Mouse (Mus musculus): Measurements from ENCODE around the gene Zc3h13. TPM values are rescaled to one million over a fixed set of nuclear protein-coding genes. Genes with fewer than 3 reads are reported as not detected.

Zc3h13 gene
- 10 to 100 TPM; 26.6 to 43.2 (median 34.4) TPM for total RNA-seq (2022)

DNA sequence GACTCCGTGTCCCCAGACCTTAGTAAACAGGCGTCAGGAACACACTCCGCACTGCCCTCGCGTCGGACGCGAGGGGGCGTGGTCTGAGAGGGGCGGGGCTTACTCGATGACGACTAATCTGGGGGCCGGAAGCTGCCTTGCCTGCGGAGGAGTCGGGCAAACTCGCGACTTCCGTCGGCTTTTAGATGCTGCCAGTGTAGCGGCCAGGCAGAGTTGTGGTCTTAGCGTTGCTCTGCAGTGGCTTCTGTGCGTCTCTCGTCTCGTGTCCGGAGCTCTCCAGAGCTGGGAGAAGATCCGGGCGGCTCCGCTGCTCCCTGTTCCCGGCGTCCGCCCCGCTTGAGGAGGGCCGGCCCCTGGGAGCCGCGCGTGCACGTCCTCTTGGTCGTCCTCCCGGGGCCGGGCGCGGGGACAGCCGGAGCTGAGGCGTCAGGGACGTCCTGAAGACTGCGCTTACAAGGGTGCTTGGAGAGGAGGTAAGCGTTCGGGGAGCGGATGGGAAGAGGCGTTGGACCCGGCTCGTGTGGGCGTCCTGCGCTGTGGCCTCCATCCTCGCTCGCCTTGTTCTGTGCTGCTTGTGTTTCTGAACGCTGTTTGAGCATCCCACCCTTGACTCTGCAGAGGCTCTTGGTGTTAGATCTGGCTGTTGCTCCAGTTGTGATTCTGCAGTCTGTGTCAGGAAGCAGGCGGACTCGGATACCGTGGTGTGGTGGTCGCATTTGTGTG, at the start of gene Zc3h13:
TSS of gene Zc3h13 (plus strand) at position 181 of the 723 bp plus-strand sequence.
- peak; percentile 94 for DNase-seq

DNA sequence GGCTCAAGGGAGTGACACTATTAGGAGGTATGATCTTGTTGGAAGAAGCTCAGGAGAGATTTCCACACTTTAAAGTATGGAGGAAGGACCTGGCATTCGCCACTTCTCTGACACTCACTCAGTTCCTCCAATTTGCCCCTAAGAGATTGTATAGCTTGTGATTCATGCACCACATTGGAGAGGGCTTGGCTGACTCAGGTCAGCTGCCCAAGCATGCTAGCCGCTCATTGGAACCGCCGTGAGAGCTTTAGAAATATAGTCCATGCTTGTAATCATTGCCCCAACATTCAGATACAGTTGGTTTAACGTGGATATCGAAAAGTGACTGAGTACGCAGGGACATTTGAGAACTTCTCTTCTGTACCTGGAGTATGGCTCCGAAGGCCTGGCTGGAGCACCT, 48.6 kb upstream of the Zc3h13 start:
- no peak for DNase-seq

DNA sequence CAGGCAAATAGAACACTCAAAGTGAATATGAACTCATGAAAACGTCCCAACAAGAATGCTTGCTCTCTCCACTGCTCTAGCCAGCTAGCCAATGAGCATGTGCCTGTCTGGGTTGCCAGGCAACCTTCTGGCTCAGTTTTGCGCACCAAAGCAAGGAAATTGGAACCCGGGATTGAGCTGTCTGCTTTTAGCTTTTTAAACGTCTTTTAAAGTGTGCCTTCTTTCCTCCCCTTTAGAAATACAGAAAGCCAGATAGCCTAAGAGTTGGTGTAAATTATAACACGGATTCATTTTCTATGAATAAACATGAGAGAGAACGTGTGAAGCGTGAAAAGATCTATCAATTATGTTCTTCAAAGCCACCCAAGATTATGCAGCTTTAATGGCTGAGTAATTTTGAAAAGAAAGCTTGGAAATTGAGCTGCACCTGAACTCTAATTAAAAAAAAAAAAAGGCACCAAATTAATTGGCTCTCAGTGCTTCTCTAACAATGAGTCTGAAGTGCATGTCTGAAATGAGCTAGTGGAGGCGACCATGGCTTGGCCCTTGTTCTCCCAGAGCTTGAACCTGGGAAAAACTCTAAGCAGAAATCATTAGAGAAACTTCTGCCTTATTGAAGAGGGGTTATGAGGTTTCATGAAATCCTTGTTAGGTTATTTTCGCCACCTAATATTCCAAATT, 48.1 kb upstream of the Zc3h13 start:
- DNase-seq = no peak

DNA sequence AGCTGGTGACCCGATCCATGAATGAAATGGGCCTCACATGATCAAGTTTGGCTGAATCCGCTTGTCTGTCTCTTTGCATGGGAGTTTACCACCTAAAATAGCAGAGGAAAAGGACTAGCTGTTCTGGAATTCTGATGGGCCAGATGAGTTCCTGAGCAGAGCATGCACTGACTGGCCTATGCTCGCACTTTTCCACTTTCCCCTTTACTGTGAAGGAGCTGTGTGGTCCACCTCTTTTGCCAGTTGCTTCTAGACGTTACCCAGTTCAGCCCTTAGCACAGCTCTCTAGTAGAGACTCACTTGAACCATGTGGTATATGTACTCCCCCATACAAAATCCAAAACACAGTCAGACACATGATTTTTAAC, 47.6 kb upstream of the Zc3h13 start:
- no peak for DNase-seq

DNA sequence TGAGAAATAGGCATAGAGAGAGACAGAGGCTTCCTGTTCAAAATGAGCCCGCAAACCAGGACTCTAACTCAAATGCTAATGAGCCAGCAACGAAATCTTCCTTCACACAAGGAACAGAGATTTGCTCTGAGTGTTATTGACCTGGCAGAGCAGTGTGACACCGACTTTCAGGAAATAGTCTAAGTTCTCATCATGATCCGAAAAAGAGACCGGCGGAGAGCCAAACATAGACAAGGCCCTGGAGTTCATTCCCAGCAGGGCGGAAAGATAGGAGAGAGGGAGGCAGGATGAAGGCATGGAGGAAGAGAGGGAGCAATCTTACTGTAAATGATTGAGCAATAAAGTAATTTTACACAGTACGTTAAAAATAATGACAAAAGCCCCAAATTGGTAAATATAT, 47.1 kb upstream of the Zc3h13 start:
- DNase-seq = no peak

DNA sequence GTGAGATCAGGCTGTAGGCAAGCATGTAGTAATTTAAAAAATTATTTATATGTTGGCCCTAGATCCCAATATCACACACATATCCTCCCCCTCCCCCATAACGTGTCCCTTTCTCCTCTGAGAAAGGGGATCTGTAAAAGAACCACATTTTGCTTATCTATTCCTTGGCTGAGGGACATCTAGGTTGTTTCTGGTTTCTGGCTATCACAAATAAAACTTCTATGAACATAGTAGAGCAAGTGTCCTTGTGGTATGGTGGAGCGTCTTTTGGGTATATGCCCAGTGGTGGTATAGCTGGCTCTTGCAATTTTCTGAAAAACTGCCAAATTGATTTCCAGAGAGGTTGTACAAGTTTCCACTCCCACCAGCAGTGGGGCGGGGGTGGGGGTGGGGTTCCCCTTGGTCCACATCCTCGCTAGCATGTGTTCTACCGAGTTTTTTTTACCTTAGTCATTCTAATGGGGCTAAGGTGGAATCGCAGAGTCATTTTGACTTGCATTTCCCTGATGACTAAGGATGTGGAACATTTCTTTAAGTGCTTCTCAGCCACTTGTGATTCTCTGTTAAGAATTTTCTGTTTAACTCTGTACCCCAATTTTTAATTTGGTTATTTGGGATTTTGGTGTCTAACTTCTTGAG, 46.0 kb upstream of the Zc3h13 start:
- DNase-seq = no peak

DNA sequence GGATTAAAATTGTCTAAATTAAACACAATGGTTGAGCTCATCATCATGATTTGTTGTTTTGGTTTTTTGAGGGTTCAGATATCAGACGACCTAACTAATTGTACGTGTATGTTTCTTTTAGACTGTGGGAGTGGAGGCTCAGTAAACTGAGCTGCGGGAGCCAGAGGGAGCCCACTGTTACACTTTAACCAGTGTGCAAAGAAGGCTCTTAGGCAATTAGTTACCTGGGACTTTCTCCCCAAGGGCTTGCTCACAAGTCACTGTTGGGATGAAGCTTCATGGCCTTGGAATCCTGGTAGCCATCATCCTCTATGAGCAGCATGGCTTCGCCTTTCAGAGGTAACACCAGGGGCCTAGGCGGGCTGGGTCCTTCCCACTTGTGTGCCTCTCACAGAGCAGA, 42.1 kb upstream of the Zc3h13 start, which contains the start of gene Cpb2:
TSS of gene Cpb2 (plus strand) at position 201 of the 400 bp plus-strand sequence.
- no peak for DNase-seq

DNA sequence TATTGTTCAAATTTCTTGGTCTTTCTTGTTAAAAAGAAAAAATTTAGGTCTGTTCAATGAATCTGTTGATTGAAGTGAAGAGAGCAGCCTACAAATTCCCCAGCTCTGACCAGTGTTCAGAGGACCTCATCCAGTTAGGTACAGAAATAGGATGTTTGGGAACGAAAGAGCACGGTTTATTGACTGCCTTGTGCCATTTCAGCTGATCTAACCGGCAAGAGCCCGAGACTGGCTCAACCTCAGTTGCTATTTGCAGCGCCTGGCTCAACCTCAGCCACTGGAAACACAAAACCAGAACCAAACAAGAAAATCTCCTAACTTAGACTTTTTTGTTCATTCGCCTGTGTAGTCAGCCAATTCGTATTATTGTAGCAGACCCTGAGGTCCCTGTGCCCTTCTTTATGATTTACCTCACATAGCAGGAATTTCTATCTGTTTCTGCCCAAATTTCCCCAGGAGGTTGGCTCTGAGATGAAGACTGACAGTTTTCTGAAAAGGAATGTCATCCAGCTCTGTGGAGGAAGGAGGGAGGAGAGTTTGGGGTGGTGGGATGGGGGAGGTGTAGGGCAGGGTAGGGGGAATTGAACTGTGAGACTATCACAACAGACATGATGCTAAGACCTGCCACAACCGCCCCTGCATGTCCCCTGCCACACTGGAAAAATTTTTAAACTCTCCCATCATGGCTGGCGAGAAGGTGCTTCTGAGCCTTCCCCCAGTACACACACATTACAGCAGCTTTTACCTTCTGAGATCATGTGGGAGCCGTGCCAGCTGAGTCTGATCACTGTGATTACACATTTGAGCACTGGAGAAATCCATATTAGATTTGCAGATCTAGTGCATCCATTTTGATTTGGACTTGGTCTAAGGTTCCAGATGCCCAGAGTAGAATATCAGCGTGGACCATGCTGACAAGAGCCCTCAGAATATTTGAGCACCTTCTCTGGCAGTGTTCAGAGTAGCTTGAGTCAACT, 37.9 kb upstream of the Zc3h13 start:
- DNase-seq = no peak

DNA sequence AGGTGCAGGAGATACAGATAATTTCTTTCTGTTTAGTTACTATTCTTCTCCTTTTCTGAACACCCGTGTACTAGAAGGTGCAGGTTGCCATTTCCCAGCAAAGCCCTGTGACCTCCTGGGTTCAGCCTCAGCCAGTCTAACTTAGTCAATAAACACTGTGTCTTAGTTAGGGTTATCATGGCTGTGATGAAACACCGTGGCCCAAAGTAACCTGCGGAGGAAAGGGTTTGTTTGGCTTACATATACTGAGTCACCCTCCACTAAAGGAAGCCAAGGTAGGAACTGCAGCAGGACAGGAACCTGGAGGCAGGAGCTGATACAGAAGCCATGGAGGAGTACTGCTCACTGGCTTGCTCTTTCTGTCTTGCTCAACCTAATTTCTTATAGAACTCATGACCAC, 33.7 kb upstream of the Zc3h13 start:
- DNase-seq = no peak

DNA sequence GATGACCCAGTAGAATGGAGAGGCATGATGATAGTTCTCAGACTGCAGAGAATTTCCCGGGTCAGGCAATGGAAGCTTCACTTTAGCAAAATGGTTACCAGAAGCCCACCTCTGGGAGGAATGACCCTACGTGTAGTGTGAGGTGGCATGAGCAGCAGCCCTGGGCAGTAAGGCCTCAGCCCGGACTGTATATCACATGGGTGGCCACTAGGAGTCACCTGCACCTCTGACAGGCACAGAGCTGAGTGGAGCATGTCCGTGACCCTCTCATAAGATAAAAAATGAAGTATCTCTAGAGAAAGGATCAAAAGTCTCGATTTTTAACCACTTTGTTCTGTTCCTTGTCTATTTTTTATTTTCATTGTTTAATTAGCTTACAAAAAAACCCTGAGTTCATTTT, 27.7 kb upstream of the Zc3h13 start:
- peak; percentile 7 for DNase-seq

DNA sequence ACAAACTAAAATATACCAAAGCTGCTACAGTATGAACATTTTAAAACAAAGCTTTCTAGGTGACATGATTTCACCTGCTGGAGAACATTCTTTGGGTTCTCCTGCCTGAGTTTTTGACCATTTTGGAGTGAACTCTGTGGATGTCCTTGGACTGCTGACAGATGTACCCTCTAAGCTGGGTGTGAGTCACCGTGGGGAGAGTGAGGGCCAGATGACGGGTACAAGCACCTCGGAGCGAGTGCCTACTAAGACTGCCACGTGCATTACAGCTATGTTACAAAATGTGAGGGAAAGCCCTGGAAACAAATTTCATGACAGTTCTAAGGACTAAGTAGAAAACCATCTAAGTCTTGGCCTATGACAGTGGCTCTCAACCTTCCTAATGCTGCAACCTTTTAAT, 14.6 kb upstream of the Zc3h13 start:
- peak; percentile 78 for DNase-seq

DNA sequence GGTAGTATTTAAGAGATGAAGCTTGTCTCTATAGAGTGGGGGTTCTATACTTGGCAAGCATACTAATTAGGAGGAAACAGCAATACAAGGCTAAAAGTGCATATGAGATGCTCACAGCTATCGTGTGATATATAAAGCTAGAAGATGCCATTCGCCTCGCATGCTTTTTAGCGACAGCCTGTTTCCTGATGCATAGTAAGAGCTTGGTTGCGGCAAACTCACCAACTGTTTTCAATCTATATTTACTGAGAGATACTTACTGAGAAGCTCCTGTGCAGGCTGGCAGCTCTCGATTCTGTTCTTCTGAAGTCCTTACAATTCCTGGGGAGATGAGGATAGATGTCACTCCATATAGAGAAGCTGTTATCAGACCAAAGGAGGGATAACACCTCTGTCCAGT, 4.5 kb upstream of the Zc3h13 start:
- DNase-seq = no peak

DNA sequence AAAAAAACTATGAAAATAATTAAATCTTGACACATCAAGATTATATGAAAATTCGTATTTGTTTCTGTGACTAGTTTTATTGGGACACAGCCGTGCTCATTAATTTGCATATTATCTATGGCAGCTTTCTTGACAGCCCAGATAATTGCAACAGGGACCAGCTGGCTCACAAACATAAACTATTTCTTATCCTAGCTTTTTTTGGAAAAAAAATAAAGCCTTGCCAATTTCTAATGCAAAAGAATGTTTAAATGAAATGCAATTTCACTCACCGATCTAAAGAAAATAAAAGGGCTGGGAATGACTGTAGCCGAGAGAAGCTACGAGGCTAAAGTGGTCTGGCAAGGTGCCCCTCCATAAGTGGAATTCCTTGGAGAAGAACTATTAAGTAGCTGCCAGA, 3.8 kb upstream of the Zc3h13 start:
- no peak for DNase-seq

DNA sequence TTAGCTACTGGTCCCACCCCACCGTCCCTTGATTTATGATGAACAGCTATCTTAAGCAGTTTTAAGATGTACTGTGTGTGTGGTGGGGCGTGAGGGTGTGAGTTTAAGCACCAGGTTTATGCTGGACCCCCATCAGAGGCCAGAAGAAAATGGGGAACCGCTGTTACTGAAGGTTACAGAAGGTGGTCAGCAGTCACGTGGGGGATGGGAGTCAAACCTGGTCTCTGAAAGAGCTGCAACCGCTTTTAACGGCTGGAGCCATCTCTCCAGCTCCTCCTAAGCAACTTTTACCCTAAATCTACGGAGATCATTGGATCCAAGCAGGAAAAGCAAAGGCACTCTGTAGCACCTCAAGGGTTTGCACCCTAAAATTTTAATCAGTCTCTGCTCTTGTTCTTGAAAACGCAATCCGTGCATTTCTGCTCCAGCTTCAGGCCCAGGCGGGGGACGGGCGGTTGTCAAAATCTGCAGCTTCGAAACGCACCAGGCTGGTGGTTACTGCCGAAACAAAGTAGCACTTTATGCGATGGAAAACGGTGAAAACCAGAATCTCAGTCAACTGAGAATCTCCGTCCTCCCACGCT, 472 bp upstream of the Zc3h13 start:
- DNase-seq = peak; percentile 14

DNA sequence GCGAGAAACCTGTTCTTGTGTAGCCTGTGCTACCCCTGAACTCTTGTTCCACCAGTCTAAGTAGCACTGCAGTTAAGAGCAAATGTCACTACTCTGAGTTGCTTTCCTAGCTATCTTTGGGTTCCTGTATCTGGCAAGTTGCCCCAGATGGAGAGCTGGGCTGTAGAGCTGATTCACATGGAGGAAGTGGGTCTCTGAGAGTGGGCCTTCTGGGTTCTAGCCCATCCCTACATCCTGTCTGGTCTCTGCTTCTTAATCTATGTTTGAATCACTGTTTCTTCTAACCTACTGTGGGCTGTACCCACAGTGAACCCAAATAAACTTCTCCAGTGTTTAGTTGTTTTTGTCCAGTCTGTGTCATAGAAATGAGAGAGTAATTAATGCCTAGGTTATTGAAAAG, 16.9 kb downstream of the Zc3h13 start:
- no peak for DNase-seq

DNA sequence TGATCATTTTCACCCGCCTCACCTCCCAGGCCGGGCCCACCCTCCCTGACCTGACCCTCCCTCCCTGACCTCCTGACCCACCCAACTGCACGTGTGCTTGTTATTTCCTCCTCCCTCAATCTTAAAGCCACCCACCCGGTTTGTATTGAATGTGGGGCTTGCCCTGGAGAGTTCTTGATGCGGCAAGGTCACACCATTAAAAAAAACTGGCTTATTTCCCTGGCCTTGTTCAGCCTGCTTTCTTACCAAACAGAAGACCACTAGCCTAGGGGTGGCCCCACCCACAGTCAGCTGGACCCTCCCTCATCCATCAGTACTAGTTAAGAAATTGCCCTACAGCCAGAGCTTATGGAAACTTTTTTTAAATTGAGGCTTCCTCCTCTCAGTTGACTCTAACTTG, 19.6 kb downstream of the Zc3h13 start:
- no peak for DNase-seq

DNA sequence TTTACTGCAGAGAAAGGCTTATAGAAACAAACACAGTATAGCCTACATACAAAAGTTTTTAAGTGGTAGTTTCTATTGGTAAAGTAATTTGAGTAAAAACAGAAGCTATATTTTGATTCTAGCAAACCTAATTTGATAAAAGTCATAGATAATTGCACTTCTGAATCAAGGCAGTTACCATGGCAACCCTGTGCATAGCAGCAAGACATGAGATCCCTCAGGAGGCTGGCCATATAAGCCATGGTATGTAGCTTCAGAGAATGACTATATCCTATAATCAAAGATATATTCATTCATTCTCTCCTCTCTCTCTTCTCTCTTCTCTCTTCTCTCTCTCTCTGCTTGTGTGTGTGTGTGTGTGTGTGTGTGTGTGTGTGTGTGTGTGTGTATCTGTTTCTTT, 23.7 kb downstream of the Zc3h13 start:
- DNase-seq = no peak

DNA sequence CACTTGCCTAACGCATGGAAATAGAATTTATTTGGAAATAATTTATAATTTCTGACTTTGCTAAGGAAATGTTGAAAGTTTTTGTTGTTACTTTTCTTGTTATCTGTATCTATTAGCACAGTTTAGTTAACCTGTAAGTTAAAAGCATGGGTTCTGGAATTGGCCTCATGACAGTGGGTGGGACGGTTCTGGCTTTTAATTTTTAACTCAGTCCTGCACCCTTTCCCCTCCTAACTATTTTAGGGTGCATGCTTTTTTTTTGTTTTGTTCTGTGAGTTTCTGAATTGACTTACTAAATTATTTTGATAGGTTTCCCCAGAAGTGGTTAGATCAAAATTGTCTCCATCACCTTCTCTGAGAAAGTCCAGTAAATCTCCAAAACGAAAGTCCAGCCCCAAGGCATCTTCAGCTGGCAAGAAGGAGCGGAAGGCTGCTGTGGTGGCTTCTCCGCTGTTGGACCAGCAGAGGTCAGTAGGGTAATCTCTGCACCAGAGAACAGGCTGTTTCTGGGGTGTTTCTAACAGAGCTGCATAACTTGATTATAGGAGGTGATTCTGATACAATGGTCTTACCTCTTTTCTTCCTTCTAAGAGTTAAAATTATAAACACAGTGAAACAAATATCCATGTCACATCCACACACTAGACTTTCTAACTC, 25.3 kb downstream of the Zc3h13 start:
- no peak for DNase-seq

DNA sequence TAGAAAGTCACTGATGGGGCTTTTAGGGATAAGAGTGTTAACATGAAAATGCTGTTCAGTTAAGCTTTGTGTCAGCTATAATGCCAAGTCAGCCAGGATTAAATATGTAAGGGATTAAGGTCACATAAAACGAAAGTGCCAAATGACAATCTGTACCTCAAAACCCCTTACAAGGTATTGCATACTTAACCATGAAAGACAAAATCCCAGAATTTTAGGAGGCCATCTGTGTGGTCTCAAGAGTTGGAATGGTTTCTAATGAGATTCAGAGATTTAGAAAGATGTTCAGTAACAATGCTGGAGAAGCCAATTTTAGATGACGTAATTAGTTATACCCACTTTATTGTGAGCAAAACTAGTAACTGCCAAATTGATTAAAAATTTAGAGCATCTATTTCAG, 30.3 kb downstream of the Zc3h13 start:
- no peak for DNase-seq

DNA sequence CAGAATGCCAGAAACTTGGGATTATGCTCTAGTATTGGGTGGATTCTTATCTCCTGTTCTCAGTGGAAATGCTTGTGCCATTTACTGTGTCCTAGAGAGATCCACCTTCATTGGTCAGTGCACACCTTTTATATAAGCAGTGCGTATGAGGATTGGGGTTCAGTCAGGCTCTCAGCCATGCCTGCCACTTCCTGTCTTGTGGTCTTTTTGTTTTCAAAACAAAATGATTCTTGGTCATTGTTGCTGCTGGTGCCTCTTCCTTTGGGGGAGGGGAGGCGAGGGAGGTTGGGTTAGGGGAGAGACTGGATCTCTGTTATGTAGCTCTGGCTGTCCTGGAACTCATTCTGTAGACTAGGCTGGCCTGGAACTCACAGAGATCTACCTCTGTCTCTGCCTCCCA, 34.6 kb downstream of the Zc3h13 start:
- DNase-seq = no peak

DNA sequence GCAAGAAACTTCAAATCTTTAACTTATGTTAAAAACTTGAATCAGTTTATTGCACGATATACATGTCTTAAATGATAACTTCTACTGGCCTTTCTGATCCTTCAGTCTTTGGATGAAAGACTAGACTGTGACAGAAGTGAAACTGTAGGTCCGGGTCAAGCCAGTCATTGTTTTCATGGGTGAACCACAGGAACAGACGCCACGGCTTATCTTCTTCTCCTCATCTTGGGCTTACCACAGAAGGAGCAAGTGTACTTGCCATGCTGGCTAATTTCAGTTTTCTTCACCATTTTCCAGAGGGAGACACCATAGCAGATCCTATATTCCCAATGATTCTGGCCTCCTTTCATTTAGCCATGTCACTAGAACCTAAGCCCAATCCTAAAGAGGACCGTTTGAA, 36.1 kb downstream of the Zc3h13 start:
- no peak for DNase-seq

DNA sequence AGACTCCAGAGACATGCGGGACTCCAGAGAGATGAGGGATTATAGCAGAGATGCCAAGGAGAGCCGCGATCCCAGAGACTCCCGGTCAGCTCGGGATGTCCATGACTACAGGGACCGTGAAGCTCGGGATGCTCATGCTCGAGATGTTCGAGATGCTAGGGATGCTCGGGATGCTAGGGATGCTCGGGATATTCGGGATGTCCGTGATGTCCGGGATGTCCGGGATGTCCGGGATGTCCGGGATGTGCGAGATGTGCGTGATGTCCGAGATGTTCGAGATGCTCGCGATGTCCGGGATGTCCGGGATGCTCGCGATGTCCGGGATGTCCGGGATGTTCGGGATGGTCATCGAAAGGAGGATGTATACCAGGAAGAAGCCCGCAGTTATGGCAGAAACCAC, 39.2 kb downstream of the Zc3h13 start:
- DNase-seq = no peak
